Mouse (Mus musculus) megakaryocyte, embryonic 14.5 days (primary cell): ENCODE results near the gene Mettl7b. TPM values are rescaled to one million over a fixed set of nuclear protein-coding genes. Genes with fewer than 3 reads are reported as not detected.
"Not testable (repeated sequence)": the region's sequence is repeated elsewhere in the genome, so short reads cannot be mapped to it uniquely, and the experiment has no call there.

Source experiments
- H3K27me3 ChIP-seq: replicated peaks from 2 replicates; pipeline ENCODE3; 2012; ENCODE audit warnings: inconsistent platforms
- H3K36me3 ChIP-seq: replicated peaks from 2 replicates; pipeline ENCODE3; 2012; ENCODE audit warnings: low read length, inconsistent platforms, mixed read lengths
- H3K4me1 ChIP-seq: 2 replicates; pipeline ENCODE4 v1.6.1; 2012; ENCODE audit warnings: inconsistent platforms
- H3K4me3 ChIP-seq: replicated peaks from 2 replicates; pipeline ENCODE3; 2012; ENCODE audit warnings: moderate library complexity, mild to moderate bottlenecking, inconsistent platforms
- H3K9me3 ChIP-seq: 2 replicates; pipeline ENCODE4 v1.6.1; 2012; ENCODE audit warnings: inconsistent platforms
- FLI1 ChIP-seq: IDR thresholded peaks from 2 replicates; pipeline ENCODE4 v1.6.1; 2012; ENCODE audit warnings: low read length, inconsistent platforms, mixed read lengths
- GATA1 ChIP-seq: IDR thresholded peaks from 3 replicates; pipeline ENCODE4 v1.6.1; 2012; ENCODE audit warnings: mixed read lengths, low read length, inconsistent platforms, borderline replicate concordance
- polyA plus RNA-seq: library from polyadenylated mRNA; stranded (reverse); fragments of >175 nt; gene quantifications from 2 replicates; pipeline ENCODE4 v1.2.3, GENCODE M21; 2012; ENCODE audit warnings: low replicate concordance; ENCODE audit not compliant: insufficient read depth

Mettl7b gene
- polyA plus RNA-seq = not detected in 2 replicates

DNA sequence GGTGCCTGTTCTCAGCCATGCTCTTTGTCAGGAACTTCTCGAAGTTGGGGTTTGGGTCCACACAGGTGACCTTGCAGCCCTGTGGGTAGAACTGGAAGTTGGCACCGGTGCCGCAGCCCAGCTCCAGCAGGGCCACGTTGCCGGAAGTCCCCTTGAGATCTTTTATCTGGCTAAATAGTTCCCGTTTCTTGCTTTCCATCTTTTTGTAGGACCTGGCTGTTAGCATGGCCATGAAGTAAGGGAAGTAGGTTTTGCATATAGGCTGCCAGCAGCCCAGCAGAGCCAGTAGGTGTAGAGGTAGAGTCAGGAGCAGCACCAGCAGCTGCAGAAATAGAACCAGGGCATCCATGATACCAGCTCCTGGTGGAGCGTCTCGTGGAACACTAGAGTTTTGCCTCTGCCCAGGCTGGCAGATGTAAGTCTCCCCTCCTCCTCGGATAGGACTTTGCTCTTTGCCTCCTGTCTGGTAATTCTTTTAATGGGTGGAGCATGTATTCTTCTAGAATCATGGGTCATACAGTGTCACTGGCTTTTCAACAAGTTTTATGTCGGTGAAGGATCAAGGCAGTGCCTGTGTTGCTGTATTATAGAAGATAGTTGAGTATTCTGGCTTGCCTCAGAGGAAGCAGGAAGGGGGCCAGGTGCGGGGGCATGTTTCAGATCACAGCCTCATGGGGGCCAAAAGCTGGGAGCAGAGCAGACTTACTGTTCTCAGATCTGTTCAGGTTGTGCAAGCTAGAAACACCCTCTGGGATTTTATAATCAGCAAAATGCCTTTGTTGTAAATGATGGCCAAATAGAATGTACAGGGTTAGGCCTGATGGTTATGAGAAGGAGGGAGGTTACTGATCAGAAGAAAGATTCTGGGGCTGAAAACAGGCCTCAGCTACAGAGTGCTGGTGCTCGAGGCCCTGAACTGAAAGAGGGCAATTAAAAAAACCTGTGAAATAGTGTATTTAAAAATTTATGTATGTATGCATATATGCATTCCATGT, at the start of gene Mettl7b:
TSS of gene Mettl7b (minus strand) at position 399 of the 995 bp plus-strand sequence.
- no peak within 1 kb of the TSS for H3K4me3 ChIP-seq
- H3K36me3 ChIP-seq = no peaks in the 10 kb centered on the region
- H3K9me3 ChIP-seq = no peaks in the 10 kb centered on the region; the same call in 1 of the 2 replicates
- peaks cover 36% of the 10 kb centered on the region for H3K27me3 ChIP-seq
- H3K4me1 ChIP-seq = peaks cover 20% of the 10 kb centered on the region
- TF ChIP-seq FLI1 (no peak), GATA1 (no peak)

DNA sequence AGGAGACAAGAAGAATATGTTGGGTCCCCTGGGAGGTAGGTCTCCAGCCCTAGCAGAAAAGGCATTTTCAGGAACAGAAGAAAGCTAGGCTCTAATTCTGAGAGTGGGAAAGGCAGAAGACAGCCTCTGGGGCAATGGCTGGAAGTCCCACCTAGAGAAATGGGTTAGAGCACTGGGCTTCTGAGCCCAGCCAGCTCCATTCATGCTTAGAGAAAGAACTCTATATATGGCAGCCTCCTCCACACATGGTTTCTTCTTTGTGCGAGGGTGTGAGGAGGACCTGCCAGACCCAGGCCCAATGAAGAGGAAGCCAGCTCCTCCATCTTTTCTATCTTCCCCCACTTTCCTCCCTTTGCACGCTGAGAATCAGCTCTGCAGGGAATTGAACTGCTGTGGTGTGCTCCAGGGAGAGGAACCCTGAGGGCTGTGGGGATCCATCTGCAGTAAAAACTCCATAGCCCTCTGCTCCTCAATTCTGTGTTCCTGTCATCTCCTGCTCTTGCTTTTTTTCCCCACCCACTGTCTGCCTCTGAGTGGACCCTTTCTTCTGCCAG, 49.6 kb upstream of the Mettl7b start, which contains the start of gene Olfr763:
TSS of gene Olfr763 (plus strand) at position 504 of the 554 bp plus-strand sequence.
- peaks cover 9% of the 10 kb centered on the region; the same call in 1 of the 2 replicates for H3K4me1 ChIP-seq
- peaks cover 34% of the 10 kb centered on the region for H3K9me3 ChIP-seq
- TF ChIP-seq GATA1 (no peak), FLI1 (no peak)
- H3K36me3 ChIP-seq = no peaks in the 10 kb centered on the region
- no peak within 1 kb of the TSS for H3K4me3 ChIP-seq
- no peaks in the 10 kb centered on the region for H3K27me3 ChIP-seq

DNA sequence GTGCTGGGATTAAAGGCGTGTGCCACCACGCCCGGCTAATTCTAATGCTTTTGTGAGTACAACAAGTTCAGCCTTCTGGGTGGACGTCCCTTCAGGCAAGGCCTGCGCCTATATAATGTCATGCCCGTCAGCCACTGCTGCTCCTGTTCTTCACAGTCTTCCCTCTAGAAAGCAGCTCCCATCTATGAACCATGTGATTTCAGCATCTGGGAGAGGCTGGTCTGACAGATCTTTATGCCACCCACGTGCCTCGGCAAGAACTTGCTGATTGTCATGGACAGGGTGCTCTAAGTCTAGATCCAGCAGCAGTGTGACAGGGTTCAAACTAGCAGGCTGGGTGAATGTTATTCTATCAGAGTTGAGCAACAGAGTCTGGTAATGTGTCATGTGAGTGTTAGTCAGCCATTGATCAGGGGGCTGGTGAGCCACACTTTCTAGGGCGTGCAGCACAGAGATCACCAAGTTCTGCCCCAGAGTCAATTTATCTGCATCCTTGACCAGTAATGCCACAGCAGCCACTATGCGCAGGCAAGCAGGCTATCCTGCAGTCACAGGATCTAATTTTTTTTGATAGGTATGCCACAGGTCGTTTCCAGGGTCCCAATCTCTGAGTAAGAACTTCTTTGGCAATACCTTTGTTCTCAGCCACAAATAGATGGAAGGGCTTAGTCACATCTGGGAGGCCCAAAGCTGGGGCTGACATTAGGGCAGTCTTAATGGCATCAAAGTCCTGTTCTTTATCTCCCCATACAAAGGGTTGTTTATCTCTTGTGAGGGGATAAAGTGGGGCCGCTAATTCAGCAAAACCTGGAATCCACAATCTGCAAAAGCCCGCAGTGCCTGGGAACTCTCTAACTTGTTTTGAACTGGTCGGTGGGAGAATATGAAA, 43.5 kb upstream of the Mettl7b start:
- H3K4me3 ChIP-seq = no peak overlapping the region
- no peaks in the 10 kb centered on the region for H3K36me3 ChIP-seq
- no peak for TF ChIP-seq FLI1
- TF ChIP-seq GATA1 = no peak
- peaks cover 2% of the 10 kb centered on the region for H3K27me3 ChIP-seq
- H3K9me3 ChIP-seq = peaks cover 63% of the 10 kb centered on the region
- peaks cover 9% of the 10 kb centered on the region; the same call in 1 of the 2 replicates for H3K4me1 ChIP-seq

DNA sequence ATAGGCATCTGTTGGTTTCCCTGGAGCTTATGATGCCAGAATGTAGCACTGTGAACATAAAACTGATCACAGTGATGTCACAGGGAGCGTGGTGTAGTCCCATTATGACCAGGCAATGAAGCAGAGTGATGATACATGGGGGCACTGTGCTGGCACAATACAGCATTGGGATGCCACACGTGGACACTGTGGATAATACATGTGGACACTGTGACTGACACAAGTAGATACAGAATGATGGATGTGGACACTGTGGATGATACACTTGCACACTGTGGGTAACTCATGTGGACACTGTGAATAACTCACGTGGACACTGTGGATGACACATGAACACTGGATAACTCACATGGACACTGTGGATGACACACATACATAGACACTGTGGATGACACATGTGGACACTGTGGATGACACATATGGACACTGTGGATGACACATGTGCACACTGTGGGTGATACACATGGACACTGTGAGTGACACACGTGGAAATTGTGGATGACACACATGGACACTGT, 35.8 kb upstream of the Mettl7b start:
- H3K27me3 ChIP-seq = no peaks in the 10 kb centered on the region
- peaks cover 10% of the 10 kb centered on the region for H3K9me3 ChIP-seq
- TF ChIP-seq FLI1 (no peak), GATA1 (no peak)
- no peaks in the 10 kb centered on the region for H3K36me3 ChIP-seq
- H3K4me3 ChIP-seq = peak overlapping the region; percentile 62
- peaks cover 12% of the 10 kb centered on the region; the same call in 1 of the 2 replicates for H3K4me1 ChIP-seq

DNA sequence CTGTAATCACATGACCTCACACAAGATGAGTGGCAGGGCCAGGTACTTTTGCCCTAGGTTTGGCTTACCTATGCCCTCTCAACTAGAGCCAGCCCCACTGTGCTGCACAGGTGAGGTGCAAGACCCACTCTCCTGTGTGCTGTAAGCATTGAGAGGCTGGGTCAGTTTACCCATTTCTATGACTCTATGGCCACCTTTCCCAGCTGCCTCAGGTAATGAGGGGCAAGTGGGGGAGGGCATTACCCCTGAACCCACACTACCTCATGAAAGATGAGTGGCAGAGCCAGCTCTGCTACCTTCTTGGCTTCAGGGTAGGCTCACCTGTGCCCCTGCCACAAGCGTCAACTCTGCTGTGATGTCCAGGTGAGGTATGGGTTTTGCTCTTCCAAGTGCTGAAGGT, 35.0 kb upstream of the Mettl7b start:
- H3K9me3 ChIP-seq = peaks cover 8% of the 10 kb centered on the region
- no peak for TF ChIP-seq GATA1
- TF ChIP-seq FLI1 = no peak
- H3K27me3 ChIP-seq = no peaks in the 10 kb centered on the region
- peaks cover 17% of the 10 kb centered on the region for H3K4me1 ChIP-seq
- H3K4me3 ChIP-seq = no peak overlapping the region
- H3K36me3 ChIP-seq = no peaks in the 10 kb centered on the region

DNA sequence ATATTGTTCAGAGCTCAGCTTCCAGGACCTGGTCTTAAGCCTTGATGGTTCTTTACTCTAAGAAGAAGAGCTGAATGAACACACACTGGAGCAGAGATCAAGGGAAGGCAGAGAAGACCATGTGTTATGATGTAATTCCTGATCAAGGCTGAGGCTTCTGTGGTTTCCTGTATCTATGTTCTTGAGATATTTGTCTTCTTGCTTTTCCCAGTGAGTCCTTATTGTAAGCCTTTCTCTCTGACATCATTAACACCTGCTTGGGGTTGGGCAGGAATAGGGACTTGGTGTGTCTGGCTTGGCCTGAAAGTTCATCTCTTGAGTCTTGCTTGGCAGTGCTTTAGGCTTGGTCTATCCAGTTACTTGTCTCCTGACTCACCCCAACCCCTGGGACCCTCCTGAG, 30.2 kb upstream of the Mettl7b start:
- TF ChIP-seq FLI1 = no peak
- TF ChIP-seq GATA1 = no peak
- H3K27me3 ChIP-seq = peaks cover 4% of the 10 kb centered on the region
- peaks cover 16% of the 10 kb centered on the region for H3K4me1 ChIP-seq
- H3K4me3 ChIP-seq = no peak overlapping the region
- no peaks in the 10 kb centered on the region for H3K36me3 ChIP-seq
- H3K9me3 ChIP-seq = no peaks in the 10 kb centered on the region

DNA sequence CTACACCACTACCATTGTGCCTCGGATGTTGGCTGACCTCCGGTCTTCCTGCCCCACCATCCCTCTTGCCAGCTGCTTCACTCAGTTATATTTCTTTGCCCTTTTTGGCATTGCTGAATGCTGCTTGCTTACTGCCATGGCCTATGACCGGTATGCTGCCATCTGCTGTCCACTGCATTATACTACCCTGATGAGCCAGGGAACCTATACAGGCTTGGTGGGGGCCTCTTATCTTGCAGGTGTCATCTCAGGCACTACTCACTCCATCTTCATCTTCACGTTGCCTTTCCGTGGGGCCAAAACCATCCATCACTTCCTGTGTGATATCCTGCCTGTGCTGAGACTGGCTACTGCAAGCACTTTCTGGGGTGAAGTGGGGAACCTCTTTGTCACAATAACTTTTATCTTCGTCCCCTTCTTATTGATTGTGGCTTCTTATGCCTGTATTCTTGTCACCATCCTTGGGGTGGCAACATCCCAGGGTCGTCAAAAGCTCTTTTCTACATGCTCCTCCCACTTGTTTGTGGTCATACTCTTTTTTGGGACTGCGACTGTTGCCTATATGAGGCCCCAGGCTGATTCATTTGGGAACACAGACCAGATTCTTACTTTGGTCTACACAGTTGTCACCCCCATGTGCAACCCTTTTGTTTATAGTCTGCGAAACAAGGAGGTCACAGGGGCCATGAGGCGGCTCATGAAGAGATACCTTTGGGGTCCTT, 29.5 kb upstream of the Mettl7b start:
- H3K9me3 ChIP-seq, H3K4me3 ChIP-seq: not testable (repeated sequence)
- H3K4me1 ChIP-seq = peaks cover 10% of the 10 kb centered on the region

DNA sequence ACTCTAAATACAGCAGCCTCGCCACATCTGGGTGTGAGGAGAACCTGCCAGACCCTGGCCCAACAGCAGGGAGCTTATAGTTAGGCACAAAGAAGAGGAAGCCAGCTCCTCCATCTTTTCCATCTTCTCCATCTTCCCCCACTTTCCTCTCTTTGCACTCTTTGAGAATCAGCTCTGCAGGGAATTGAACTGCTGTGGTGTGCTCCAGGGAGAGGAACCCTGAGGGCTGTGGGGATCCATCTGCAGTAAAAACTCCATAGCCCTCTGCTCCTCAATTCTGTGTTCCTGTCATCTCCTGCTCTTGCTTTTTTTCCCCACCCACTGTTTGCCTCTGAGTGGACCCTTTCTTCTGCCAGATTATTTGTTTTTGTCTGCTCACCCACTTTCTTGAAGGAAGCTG, 28.3 kb upstream of the Mettl7b start, which contains the start of gene Olfr9:
TSS of gene Olfr9 (plus strand) at position 301 of the 400 bp plus-strand sequence.
- H3K27me3 ChIP-seq, H3K4me3 ChIP-seq, H3K9me3 ChIP-seq, H3K36me3 ChIP-seq: not testable (repeated sequence)
- peaks cover 12% of the 10 kb centered on the region for H3K4me1 ChIP-seq

More for the DNA sequence above, 29.5 kb upstream of the Mettl7b start:
- H3K27me3 ChIP-seq, H3K36me3 ChIP-seq: not testable (repeated sequence)
